Mouse (Mus musculus): ENCODE data around the gene Sbk1. TPM values are rescaled to one million over a fixed set of nuclear protein-coding genes. Genes with fewer than 3 reads are reported as not detected.
"Not testable (repeated sequence)": the region's sequence is repeated elsewhere in the genome, so short reads cannot be mapped to it uniquely, and the experiment has no call there.

The Sbk1 gene
- polyA plus RNA-seq, 1 experiment, result 12.2 TPM

GRCm38 (mm10) chr7:126260280-126261210 lies 11.9 kb upstream of the Sbk1 start:
- 4% methylated on average over 18 of the region's 18 CpGs for WGBS
- peak; percentile 36 for DNase-seq (ENCODE audit: low read depth, low spot score)

GRCm38 (mm10) chr7:126261823-126262222 lies 10.6 kb upstream of the Sbk1 start:
- 68% methylated on average over 4 of the region's 4 CpGs for WGBS
- DNase-seq (ENCODE audit: low read depth, low spot score), result no peak

- WGBS, result 53% methylated on average over 7 of the region's 7 CpGs
Observed at GRCm38 (mm10) chr7:126263964-126264363, 8.5 kb upstream of the Sbk1 start.

GRCm38 (mm10) chr7:126265949-126266348 lies 6.5 kb upstream of the Sbk1 start:
- DNase-seq (ENCODE audit: low read depth, low spot score), result no peak
- WGBS, result 28% methylated on average over 9 of the region's 9 CpGs

More at GRCm38 (mm10) chr7:126263964-126264363, 8.5 kb upstream of the Sbk1 start:
- no peak for DNase-seq (ENCODE audit: low read depth, low spot score)

GRCm38 (mm10) chr7:126266372-126266870 lies 6.0 kb upstream of the Sbk1 start:
- no peak for DNase-seq (ENCODE audit: low read depth, low spot score)
- WGBS, result 39% methylated on average over 4 of the region's 4 CpGs

GRCm38 (mm10) chr7:126267606-126268005 lies 4.8 kb upstream of the Sbk1 start:
- 66% methylated on average over 8 of the region's 8 CpGs for WGBS
- no peak for DNase-seq (ENCODE audit: low read depth, low spot score)

- DNase-seq (ENCODE audit: low read depth, low spot score), result no peak
- under 1% methylated on average over 38 of the region's 38 CpGs for WGBS
Observed at GRCm38 (mm10) chr7:126272770-126273311, 422 bp downstream of the Sbk1 start.

GRCm38 (mm10) chr7:126273351-126274042 lies 1.1 kb downstream of the Sbk1 start:
- no peak for DNase-seq (ENCODE audit: low read depth, low spot score)
- WGBS, result 24% methylated on average over 11 of the region's 11 CpGs

- 50% methylated on average over 3 of the region's 3 CpGs for WGBS
- DNase-seq (ENCODE audit: low read depth, low spot score), result no peak
Observed at GRCm38 (mm10) chr7:126274137-126274536, 1.7 kb downstream of the Sbk1 start.

GRCm38 (mm10) chr7:126274626-126275025 lies 2.2 kb downstream of the Sbk1 start:
- no peak for DNase-seq (ENCODE audit: low read depth, low spot score)
- WGBS, result 57% methylated on average over 4 of the region's 4 CpGs

GRCm38 (mm10) chr7:126275711-126276110 lies 3.3 kb downstream of the Sbk1 start:
- 60% methylated on average over 5 of the region's 5 CpGs for WGBS

GRCm38 (mm10) chr7:126276297-126276696 lies 3.9 kb downstream of the Sbk1 start:
- WGBS, result 65% methylated on average over 6 of the region's 6 CpGs
- no peak for DNase-seq (ENCODE audit: low read depth, low spot score)

More at GRCm38 (mm10) chr7:126275711-126276110, 3.3 kb downstream of the Sbk1 start:
- no peak for DNase-seq (ENCODE audit: low read depth, low spot score)

- WGBS, result 83% methylated on average over 22 of the region's 22 CpGs
- no peak for DNase-seq (ENCODE audit: low read depth, low spot score)
Observed at GRCm38 (mm10) chr7:126277536-126278295, 5.3 kb downstream of the Sbk1 start.

- WGBS, result 92% methylated on average over 5 of the region's 5 CpGs
- no peak for DNase-seq (ENCODE audit: low read depth, low spot score)
Observed at GRCm38 (mm10) chr7:126278799-126279198, 6.4 kb downstream of the Sbk1 start.

- no peak for DNase-seq (ENCODE audit: low read depth, low spot score)
- WGBS, result 70% methylated on average over 8 of the region's 8 CpGs
Observed at GRCm38 (mm10) chr7:126279774-126280482, 7.5 kb downstream of the Sbk1 start.

GRCm38 (mm10) chr7:126280696-126281095 lies 8.3 kb downstream of the Sbk1 start:
- DNase-seq (ENCODE audit: low read depth, low spot score), result no peak
- 74% methylated on average over 6 of the region's 6 CpGs for whole genome bisulfite sequencing

GRCm38 (mm10) chr7:126281876-126282682 lies 9.7 kb downstream of the Sbk1 start:
- WGBS, result 71% methylated on average over 16 of the region's 16 CpGs
- no peak for DNase-seq (ENCODE audit: low read depth, low spot score)

- WGBS, result 78% methylated on average over 8 of the region's 8 CpGs
- not testable (repeated sequence) for DNase-seq (ENCODE audit: low read depth, low spot score)
Observed at GRCm38 (mm10) chr7:126282683-126282990, 10.2 kb downstream of the Sbk1 start.

Measured in large intestine, adult 2 months (tissue).